Mouse (Mus musculus) forebrain, embryonic 10.5 days (tissue): ENCODE measurements around the gene Lmo4. TPM values are rescaled to one million over a fixed set of nuclear protein-coding genes. Genes with fewer than 3 reads are reported as not detected.

Experiments
- DNase-seq: peaks from one replicate; pipeline ENCODE4 v3.0.0-alpha.2; 2017; ENCODE audit warnings: low spot score; ENCODE audit errors: extremely low spot score
- H3K27ac ChIP-seq: fragments of 300-500 bp; sonication (generic); 2 replicates; pipeline ENCODE4 v1.5.1; 2016; ENCODE audit warnings: mild to moderate bottlenecking
- H3K27me3 ChIP-seq: fragments of 300-500 bp; sonication (generic); 2 replicates; pipeline ENCODE4 v1.6.1; 2016; ENCODE audit warnings: mild to moderate bottlenecking; ENCODE audit not compliant: poor library complexity, severe bottlenecking
- H3K36me3 ChIP-seq: fragments of 300-500 bp; sonication (generic); replicated peaks from 2 replicates; pipeline ENCODE4 v1.6.1; 2016; ENCODE audit warnings: mild to moderate bottlenecking, moderate library complexity
- H3K4me1 ChIP-seq: fragments of 300-500 bp; sonication (generic); 2 replicates; pipeline ENCODE4 v1.6.1; 2016
- H3K4me3 ChIP-seq: fragments of 300-500 bp; sonication (generic); 2 replicates; pipeline ENCODE4 v1.5.1; 2016; ENCODE audit warnings: mild to moderate bottlenecking, moderate library complexity
- H3K9me3 ChIP-seq: fragments of 300-500 bp; sonication (generic); 2 replicates; pipeline ENCODE4 v1.6.1; 2016; ENCODE audit warnings: mild to moderate bottlenecking, moderate library complexity
- WGBS: fragments of 180-500 bp; shearing (Covaris S2); methylation state at CpG from one replicate; pipeline ENCODE4 v1.1.7; 2016; 5-methylcytosine and 5-hydroxymethylcytosine counted together
- polyA plus RNA-seq: library from polyadenylated mRNA; unstranded; fragments of >200 nt; fragmentation: Nextera tagmentation; extraction: Ambion mirVana; gene quantifications from 2 replicates; pipeline ENCODE4 v1.2.1, GENCODE M21; 2016

Gene Lmo4
- polyA plus RNA-seq, 1 experiment from 2014 or later, result 36.2 TPM

DNA sequence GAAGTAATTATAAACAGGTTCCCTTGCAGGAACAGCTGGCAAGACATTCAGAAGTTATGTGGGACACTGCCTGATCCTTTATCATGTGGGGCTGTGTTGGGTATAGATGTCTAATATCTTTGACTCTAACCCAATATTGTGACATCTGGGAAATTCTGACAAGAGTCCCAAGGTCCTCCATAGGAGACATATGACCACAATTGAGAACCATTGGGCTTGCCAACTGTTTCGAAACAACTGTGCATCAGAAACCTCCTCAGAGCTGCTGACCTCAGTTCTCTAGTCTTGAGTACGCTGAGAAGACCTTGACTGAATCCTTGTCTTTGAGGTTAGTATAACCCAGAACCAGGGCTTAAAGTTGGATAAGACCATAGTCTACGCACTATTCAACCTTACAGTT lies 66.4 kb downstream of the Lmo4 start:
- H3K9me3 ChIP-seq, result no peaks in the 10 kb centered on the region
- H3K4me3 ChIP-seq, result no peak overlapping the region
- no peaks in the 10 kb centered on the region for H3K27me3 ChIP-seq
- no peaks in the 10 kb centered on the region; the same call in 1 of the 2 replicates for H3K4me1 ChIP-seq
- 96% methylated on average over 3 of the region's 3 CpGs for WGBS
- no peak overlapping the region for H3K27ac ChIP-seq
- DNase-seq, result no peak
- H3K36me3 ChIP-seq, result no peaks in the 10 kb centered on the region
